Mouse (Mus musculus): ENCODE results near the gene Sept9. TPM values are rescaled to one million over a fixed set of nuclear protein-coding genes. Genes with fewer than 3 reads are reported as not detected.
"Not testable (repeated sequence)": the region's sequence is repeated elsewhere in the genome, so short reads cannot be mapped to it uniquely, and the experiment has no call there.

Gene Sept9
- total RNA-seq, 2 experiments from 2014 or later, result 62.1 to 70.5 TPM

- intact Hi-C loops (cut with DNase I), result no loop called here
- peak; percentile 54 to 92 for DNase-seq (ENCODE audit: low spot score in 2 of 2)
These were observed 127.6 kb downstream of the Sept9 start for GRCm38 (mm10) chr11:117326867-117327600.

DNA sequence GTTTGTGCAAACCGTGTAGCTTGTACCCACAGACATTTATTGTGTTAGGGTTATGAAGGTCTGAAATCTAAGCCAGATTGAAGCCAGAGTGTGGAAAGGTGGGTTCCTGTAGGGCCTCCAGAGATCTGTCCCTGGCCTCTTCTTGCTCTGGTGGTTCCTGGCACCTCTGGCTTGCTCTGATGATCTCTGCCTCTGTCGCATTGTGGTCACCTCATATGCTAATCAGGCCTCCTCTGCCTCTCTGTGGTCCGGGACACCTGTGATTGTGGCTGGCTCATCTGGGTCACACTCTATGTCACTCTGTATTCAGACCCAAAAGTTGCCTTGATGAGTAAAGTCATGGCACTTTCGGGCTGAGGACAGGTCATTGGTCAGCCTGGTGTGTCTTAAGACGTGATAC lies 128.2 kb downstream of the Sept9 start:
- DNase-seq (ENCODE audit: low spot score in 2 of 2), result no peak
- intact Hi-C loops (cut with DNase I), result no loop called here

GRCm38 (mm10) chr11:117330076-117330950 lies 130.9 kb downstream of the Sept9 start:
- intact Hi-C loops (cut with DNase I), result no loop called here
- DNase-seq (ENCODE audit: low spot score in 2 of 2), result no peak

GRCm38 (mm10) chr11:117330951-117331254 lies 131.4 kb downstream of the Sept9 start:
- DNase-seq (ENCODE audit: low spot score in 2 of 2), result no peak
- intact Hi-C loops (cut with DNase I), result no loop called here

GRCm38 (mm10) chr11:117331361-117332241 lies 132.1 kb downstream of the Sept9 start:
- DNase-seq (ENCODE audit: low spot score in 2 of 2), result no peak
- intact Hi-C loops (cut with DNase I), result no loop called here

- intact Hi-C loops (cut with DNase I), result no loop called here
- peak in 1 of 2 experiments; percentile 64 for DNase-seq (ENCODE audit: low spot score in 2 of 2)
These were observed 133.0 kb downstream of the Sept9 start for GRCm38 (mm10) chr11:117332242-117333149.

- DNase-seq (ENCODE audit: low spot score in 2 of 2), result peak in 1 of 2 experiments; percentile 5
- intact Hi-C loops (cut with DNase I), result no loop called here
These were observed 133.8 kb downstream of the Sept9 start for GRCm38 (mm10) chr11:117333150-117333715.

GRCm38 (mm10) chr11:117334101-117334500 lies 134.6 kb downstream of the Sept9 start:
- intact Hi-C loops (cut with DNase I), result no loop called here

DNA sequence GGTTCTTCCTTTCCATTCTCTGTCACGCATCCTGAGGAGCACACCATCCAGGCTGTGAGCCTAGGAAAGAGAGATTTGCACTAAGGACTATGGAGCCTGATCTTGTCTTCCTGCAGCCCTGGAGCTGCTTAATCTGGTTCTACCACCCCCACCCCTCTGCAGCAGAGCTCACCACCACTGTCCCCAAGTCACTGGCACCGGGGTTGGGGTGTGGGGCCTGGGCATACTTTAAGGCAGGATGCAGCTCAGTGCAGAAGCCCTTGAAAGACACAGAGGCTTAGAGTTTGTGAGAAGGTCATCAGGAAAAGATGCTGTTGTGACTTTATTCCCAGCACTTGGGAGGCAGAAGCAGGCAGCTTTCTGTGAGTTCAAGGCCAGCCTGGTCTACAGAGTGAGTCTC lies 135.7 kb downstream of the Sept9 start:
- no peak for DNase-seq (ENCODE audit: low spot score in 2 of 2)
- intact Hi-C loops (cut with DNase I), result no loop called here

More at GRCm38 (mm10) chr11:117334101-117334500, 134.6 kb downstream of the Sept9 start:
- DNase-seq (ENCODE audit: low spot score in 2 of 2), result no peak

- intact Hi-C loops (cut with DNase I), result no loop called here
- no peak for DNase-seq (ENCODE audit: low spot score in 2 of 2)
These were observed 136.8 kb downstream of the Sept9 start for GRCm38 (mm10) chr11:117336081-117336788.

DNA sequence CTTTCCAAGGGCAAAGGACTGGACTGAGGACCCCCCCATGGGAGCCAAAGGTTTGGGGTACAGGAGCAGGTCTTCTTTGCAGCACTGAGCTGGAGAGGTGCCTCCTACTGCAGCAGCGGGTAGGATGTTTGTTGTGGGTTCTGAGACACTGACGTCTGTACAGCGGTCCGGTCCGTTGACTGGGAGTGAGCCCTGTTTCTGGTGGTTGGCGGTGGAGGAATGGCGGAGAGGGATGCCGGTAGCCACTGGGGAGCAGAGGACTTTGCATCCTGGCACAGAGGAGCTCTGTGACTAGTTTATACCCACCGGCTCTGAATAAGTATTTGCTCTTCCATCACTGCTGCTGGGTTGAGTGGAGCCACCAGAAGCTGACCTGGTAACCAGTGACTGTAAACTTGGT lies 138.3 kb downstream of the Sept9 start:
- no peak for DNase-seq (ENCODE audit: low spot score in 2 of 2)
- intact Hi-C loops (cut with DNase I), result no loop called here

DNA sequence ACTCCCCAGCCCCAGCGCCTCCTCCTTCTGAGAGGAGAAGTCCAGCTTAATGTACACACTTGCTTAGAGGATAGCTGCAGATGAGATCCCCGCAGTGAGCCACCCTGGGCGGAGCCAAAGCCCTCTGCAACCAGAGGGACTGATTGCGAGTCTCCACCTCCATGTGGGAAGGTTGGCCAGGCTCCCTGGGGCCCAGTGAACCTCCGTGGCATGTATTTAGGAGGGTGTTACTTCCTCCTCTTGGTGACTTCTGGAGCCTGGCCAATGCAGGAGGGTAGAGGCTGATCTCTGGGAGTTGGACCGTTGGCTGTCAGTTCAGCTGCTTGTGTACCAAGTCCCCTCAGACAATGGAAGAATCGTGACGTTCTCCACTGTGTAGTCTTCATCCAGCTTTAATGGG lies 139.0 kb downstream of the Sept9 start:
- intact Hi-C loops (cut with DNase I), result no loop called here
- DNase-seq (ENCODE audit: low spot score in 2 of 2), result no peak

- intact Hi-C loops (cut with DNase I), result no loop called here
- no peak for DNase-seq (ENCODE audit: low spot score in 2 of 2)
These were observed 139.6 kb downstream of the Sept9 start for GRCm38 (mm10) chr11:117339050-117339449.

- intact Hi-C loops (cut with DNase I), result no loop called here
- DNase-seq (ENCODE audit: low spot score in 2 of 2), result no peak
These were observed 141.8 kb downstream of the Sept9 start for GRCm38 (mm10) chr11:117341218-117341617.

GRCm38 (mm10) chr11:117342076-117342475 lies 142.6 kb downstream of the Sept9 start:
- intact Hi-C loops (cut with DNase I), result no loop called here
- DNase-seq (ENCODE audit: low spot score in 2 of 2), result no peak

GRCm38 (mm10) chr11:117342490-117342889 lies 143.0 kb downstream of the Sept9 start:
- DNase-seq (ENCODE audit: low spot score in 2 of 2); intact Hi-C loops (cut with DNase I): not testable (repeated sequence)

- DNase-seq (ENCODE audit: low spot score in 2 of 2), result no peak
- intact Hi-C loops (cut with DNase I), result no loop called here
These were observed 144.3 kb downstream of the Sept9 start for GRCm38 (mm10) chr11:117343800-117344199.
